Mouse (Mus musculus) stomach, embryonic 15.5 days (tissue): ENCODE data around the gene Gm13057. TPM values are rescaled to one million over a fixed set of nuclear protein-coding genes. Genes with fewer than 3 reads are reported as not detected.
"Not testable (repeated sequence)": the region's sequence is repeated elsewhere in the genome, so short reads cannot be mapped to it uniquely, and the experiment has no call there.

Source experiments
- ATAC-seq: fragments of 200-750 bp; cut with Nextera tagmentation; 2 replicates; pipeline ENCODE4 v1.8.0; 2017; ENCODE audit warnings: low read depth, moderate number of reproducible peaks, moderate TSS enrichment; ENCODE audit not compliant: insufficient read depth, low FRiP score
- H3K27ac ChIP-seq: fragments of 300-500 bp; sonication (generic); 2 replicates; pipeline ENCODE4 v1.5.1; 2015; ENCODE audit warnings: mild to moderate bottlenecking, inconsistent platforms
- H3K27me3 ChIP-seq: fragments of 300-500 bp; sonication (generic); replicated peaks from 2 replicates; pipeline ENCODE4 v1.6.1; 2015; ENCODE audit warnings: inconsistent platforms
- H3K36me3 ChIP-seq: fragments of 300-500 bp; sonication (generic); 2 replicates; pipeline ENCODE4 v1.6.1; 2015; ENCODE audit warnings: inconsistent platforms
- H3K4me1 ChIP-seq: fragments of 300-500 bp; sonication (generic); 2 replicates; pipeline ENCODE4 v1.6.1; 2015; ENCODE audit warnings: inconsistent platforms
- H3K4me2 ChIP-seq: fragments of 300-500 bp; sonication (generic); 2 replicates; pipeline ENCODE4 v1.6.1; 2015; ENCODE audit warnings: mild to moderate bottlenecking, inconsistent platforms
- H3K4me3 ChIP-seq: fragments of 300-500 bp; sonication (generic); replicated peaks from 2 replicates; pipeline ENCODE4 v1.5.1; 2015; ENCODE audit warnings: inconsistent platforms
- H3K9ac ChIP-seq: fragments of 300-500 bp; sonication (generic); 2 replicates; pipeline ENCODE4 v1.6.1; 2015; ENCODE audit warnings: inconsistent platforms
- H3K9me3 ChIP-seq: fragments of 300-500 bp; sonication (generic); 2 replicates; pipeline ENCODE4 v1.6.1; 2016; ENCODE audit warnings: inconsistent platforms
- WGBS: fragments of 180-500 bp; shearing (Covaris S2); methylation state at CpG from one replicate; pipeline ENCODE4 v1.1.7; 2015; 5-methylcytosine and 5-hydroxymethylcytosine counted together
- polyA plus RNA-seq: library from polyadenylated mRNA; unstranded; fragments of >200 nt; fragmentation: Nextera tagmentation; extraction: Ambion mirVana; gene quantifications from 2 replicates; pipeline ENCODE4 v1.2.1, GENCODE M21; 2015

Gene Gm13057
- polyA plus RNA-seq, result not detected in 2 replicates

DNA sequence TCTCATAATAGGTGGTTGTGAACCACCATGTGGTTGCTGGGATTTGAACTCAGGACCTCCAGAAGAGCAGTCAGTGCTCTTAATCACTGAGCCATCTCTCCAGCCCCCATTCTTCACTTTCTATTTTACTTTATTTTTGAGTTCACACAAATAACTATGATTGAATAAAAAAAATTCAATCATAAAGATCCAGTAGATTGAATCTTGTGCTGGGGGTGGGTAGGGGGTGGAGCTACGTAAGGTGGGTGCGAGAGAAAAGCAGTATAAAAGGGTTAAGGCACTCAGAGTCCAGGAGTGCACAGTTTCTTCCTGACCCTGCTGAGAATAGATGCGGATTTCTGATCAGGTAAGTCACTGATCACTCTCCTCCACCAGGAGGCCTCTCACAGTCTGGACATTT is at the start of gene Gm13057, which contains the start of gene BC080695:
Gene Gm13057, plus strand, starts transcription at position 310 of the 400 bp plus-strand sequence.
Gene BC080695, plus strand, starts transcription at position 301 of the 400 bp plus-strand sequence.
- H3K4me1 ChIP-seq, H3K4me2 ChIP-seq, H3K9ac ChIP-seq, H3K27ac ChIP-seq, ATAC-seq, H3K4me3 ChIP-seq, H3K27me3 ChIP-seq, H3K36me3 ChIP-seq, H3K9me3 ChIP-seq: not testable (repeated sequence)
- WGBS, result no CpG with 5 or more reads among the region's 3 CpGs

DNA sequence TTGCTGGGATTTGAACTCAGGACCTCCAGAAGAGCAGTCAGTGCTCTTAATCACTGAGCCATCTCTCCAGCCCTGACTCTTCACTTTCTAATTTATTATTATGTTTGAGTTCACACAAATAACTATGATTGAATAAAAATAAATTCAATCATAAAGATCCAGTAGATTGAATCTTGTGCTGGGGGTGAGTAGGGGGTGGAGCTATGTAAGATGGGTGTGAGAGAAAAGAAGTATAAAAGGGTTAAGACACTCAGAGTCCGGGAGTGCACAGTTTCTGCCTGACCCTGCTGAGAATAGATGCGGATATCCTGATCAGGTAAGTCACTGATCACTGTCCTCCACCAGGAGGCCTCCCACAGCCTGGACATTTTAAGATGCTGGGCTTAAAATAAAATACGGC is 40.5 kb upstream of the Gm13057 start, which contains the start of gene Gm13043:
Gene Gm13043, plus strand, starts transcription at position 301 of the 400 bp plus-strand sequence.
- Histone ChIP-seq H3K4me1 (no peaks in the 10 kb centered on the region), H3K9me3 (no peaks in the 10 kb centered on the region), H3K4me3 (no peak within 1 kb of the TSS), H3K36me3 (no peaks in the 10 kb centered on the region), H3K4me2 (no peak within 1 kb of the TSS), H3K27me3 (no peaks in the 10 kb centered on the region), H3K9ac (no peak within 1 kb of the TSS), H3K27ac (no peak within 1 kb of the TSS)
- WGBS, result 87% methylated on average over 3 of the region's 3 CpGs
- no peak for ATAC-seq

- H3K9me3 ChIP-seq, H3K27me3 ChIP-seq, H3K36me3 ChIP-seq, H3K27ac ChIP-seq, H3K9ac ChIP-seq, H3K4me2 ChIP-seq, H3K4me1 ChIP-seq, ATAC-seq, H3K4me3 ChIP-seq: not testable (repeated sequence)
- WGBS, result no CpG with 5 or more reads among the region's 3 CpGs
Measured at GRCm38 (mm10) chr4:143535654-143536053, 15.9 kb upstream of the Gm13057 start, which contains the start of gene Gm13040. TSS of gene Gm13040 (plus strand) at chr4:143535954.

Other genes starting within 250 kb of the Gm13057 start
- 0.18 TPM in 1 of 2 replicates, not detected in the other for gene Lrrc38, start 202.0 kb upstream of the Gm13057 start, polyA plus RNA-seq
- gene Pramel1, start 157.3 kb upstream of the Gm13057 start, polyA plus RNA-seq, result not detected in 2 replicates
- 14.6 and 15.3 TPM in 2 replicates for gene Pramef8, start 139.3 kb upstream of the Gm13057 start, polyA plus RNA-seq
- not detected in 2 replicates for gene Oog4, start 101.4 kb upstream of the Gm13057 start, polyA plus RNA-seq
- gene Gm13043, start 40.4 kb upstream of the Gm13057 start, polyA plus RNA-seq, result not detected in 2 replicates
- gene Gm13040, start 15.8 kb upstream of the Gm13057 start, polyA plus RNA-seq, result not detected in 2 replicates
- not detected in 2 replicates for gene BC080695, start within 50 bp of the Gm13057 start, polyA plus RNA-seq
- not detected in 2 replicates for gene Gm13083, start 63.3 kb downstream of the Gm13057 start, polyA plus RNA-seq
- not detected in 2 replicates for gene Gm13088, start 105.5 kb downstream of the Gm13057 start, polyA plus RNA-seq
- not detected in 2 replicates for gene Gm13089, start 151.0 kb downstream of the Gm13057 start, polyA plus RNA-seq
- not detected in 2 replicates for gene Gm13078, start 167.7 kb downstream of the Gm13057 start, polyA plus RNA-seq
- gene Gm13023, start 237.6 kb downstream of the Gm13057 start, polyA plus RNA-seq, result not detected in 2 replicates